Mouse (Mus musculus) limb, embryonic 12.5 days (tissue): Measurements from ENCODE around the gene Evc. TPM values are rescaled to one million over a fixed set of nuclear protein-coding genes. Genes with fewer than 3 reads are reported as not detected.

Experiments used
- ATAC-seq: fragments of 200-750 bp; cut with Nextera tagmentation; 2 replicates; pipeline ENCODE4 v1.8.0; 2017; ENCODE audit warnings: low read depth, moderate TSS enrichment; ENCODE audit not compliant: insufficient number of reproducible peaks, insufficient read depth, low FRiP score, low TSS enrichment
- H3K27ac ChIP-seq: fragments of 300-500 bp; sonication (generic); 2 replicates; pipeline ENCODE4 v1.5.1; 2016; ENCODE audit warnings: mild to moderate bottlenecking, moderate library complexity
- H3K27me3 ChIP-seq: fragments of 300-500 bp; sonication (generic); 2 replicates; pipeline ENCODE4 v1.6.1; 2016; ENCODE audit warnings: mild to moderate bottlenecking, moderate library complexity
- H3K36me3 ChIP-seq: fragments of 300-500 bp; sonication (generic); 2 replicates; pipeline ENCODE4 v1.6.1; 2016; ENCODE audit warnings: mild to moderate bottlenecking, moderate library complexity
- H3K4me1 ChIP-seq: fragments of 300-500 bp; sonication (generic); replicated peaks from 2 replicates; pipeline ENCODE4 v1.6.1; 2016
- H3K4me2 ChIP-seq: fragments of 300-500 bp; sonication (generic); 2 replicates; pipeline ENCODE4 v1.6.1; 2016; ENCODE audit warnings: mild to moderate bottlenecking, moderate library complexity
- H3K4me3 ChIP-seq: fragments of 300-500 bp; sonication (generic); replicated peaks from 2 replicates; pipeline ENCODE4 v1.5.1; 2016; ENCODE audit warnings: mild to moderate bottlenecking
- H3K9ac ChIP-seq: fragments of 300-500 bp; sonication (generic); replicated peaks from 2 replicates; pipeline ENCODE4 v1.6.1; 2016; ENCODE audit warnings: mild to moderate bottlenecking, moderate library complexity
- H3K9me3 ChIP-seq: fragments of 300-500 bp; sonication (generic); 2 replicates; pipeline ENCODE4 v1.6.1; 2016; ENCODE audit warnings: mild to moderate bottlenecking, moderate library complexity
- WGBS: fragments of 180-500 bp; shearing (Covaris S2); methylation state at CpG from one replicate; pipeline ENCODE4 v1.1.7; 2016; 5-methylcytosine and 5-hydroxymethylcytosine counted together
- polyA plus RNA-seq: library from polyadenylated mRNA; unstranded; fragments of >200 nt; fragmentation: Nextera tagmentation; extraction: Ambion mirVana; gene quantifications from 2 replicates; pipeline ENCODE4 v1.2.1, GENCODE M21; 2016

Gene Evc
- polyA plus RNA-seq, 1 experiment from 2014 or later: 37.6 TPM

DNA sequence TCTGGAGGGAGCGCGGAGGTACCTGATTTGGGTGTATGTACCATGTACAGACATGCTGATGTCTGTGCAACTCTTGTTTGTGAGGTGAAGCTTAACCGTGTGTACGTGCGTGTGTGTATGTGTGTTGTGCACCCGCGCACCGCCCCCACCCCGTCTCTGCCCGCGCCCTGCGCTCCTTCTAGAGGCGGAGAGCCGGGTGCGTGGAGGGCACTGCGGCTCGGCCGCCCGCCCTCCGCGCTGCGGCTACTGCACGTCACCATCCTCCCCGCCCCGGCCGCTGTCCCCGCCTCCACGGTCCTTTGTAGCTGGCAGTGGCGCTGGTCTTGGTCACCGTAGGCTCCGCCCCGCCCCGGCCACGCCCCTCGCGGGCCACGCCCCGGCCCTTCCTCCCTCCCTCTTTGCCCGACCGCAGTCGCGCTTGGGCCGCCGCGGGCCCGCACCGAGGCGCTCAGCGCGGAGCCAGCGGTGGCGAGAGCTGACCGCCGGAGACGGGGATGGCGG, 95.0 kb downstream of the Evc start, which contains the start of gene Crmp1:
Crmp1 (plus strand) TSS at position 290 of the 501 bp plus-strand sequence.
- Histone ChIP-seq H3K36me3 (no peaks in the 10 kb centered on the region), H3K4me1 (peaks cover 44% of the 10 kb centered on the region), H3K4me2 (peak within 1 kb of the TSS; percentile 81), H3K27ac (no peak within 1 kb of the TSS), H3K9ac (no peak within 1 kb of the TSS), H3K4me3 (peak within 1 kb of the TSS; percentile 46), H3K9me3 (no peaks in the 10 kb centered on the region), H3K27me3 (peaks cover 83% of the 10 kb centered on the region)
- peak; percentile 37; the same call in 1 of the 2 replicates for ATAC-seq
- WGBS: 1% methylated on average over 52 of the region's 56 CpGs

DNA sequence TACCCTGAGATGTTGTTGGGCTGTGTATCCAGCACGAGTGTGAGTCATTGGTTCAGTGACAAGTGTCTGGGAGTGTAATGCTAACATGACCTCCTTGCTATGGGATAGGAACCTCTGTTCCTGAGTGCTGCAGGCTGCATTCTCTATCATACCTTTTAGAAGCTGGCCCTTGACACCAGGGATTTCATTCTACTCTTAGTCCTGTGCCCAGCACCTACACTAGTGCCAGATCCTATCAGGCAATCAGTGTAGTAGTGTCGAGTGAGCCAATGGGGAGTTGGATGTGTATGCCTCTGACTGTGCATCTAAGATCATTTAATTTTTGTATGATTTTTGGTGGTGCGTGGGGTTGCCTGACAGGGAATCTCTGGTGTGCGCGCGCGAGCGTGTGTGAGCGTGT, 95.5 kb downstream of the Evc start:
- H3K9ac ChIP-seq: no peak overlapping the region
- no peaks in the 10 kb centered on the region for H3K36me3 ChIP-seq
- peaks cover 39% of the 10 kb centered on the region for H3K4me1 ChIP-seq
- peak overlapping the region; percentile 46 for H3K4me3 ChIP-seq
- ATAC-seq: no peak
- peaks cover 82% of the 10 kb centered on the region for H3K27me3 ChIP-seq
- no peak overlapping the region for H3K27ac ChIP-seq
- 18% methylated on average over 9 of the region's 9 CpGs for WGBS
- H3K9me3 ChIP-seq: no peaks in the 10 kb centered on the region
- peak overlapping the region; percentile 81 for H3K4me2 ChIP-seq

DNA sequence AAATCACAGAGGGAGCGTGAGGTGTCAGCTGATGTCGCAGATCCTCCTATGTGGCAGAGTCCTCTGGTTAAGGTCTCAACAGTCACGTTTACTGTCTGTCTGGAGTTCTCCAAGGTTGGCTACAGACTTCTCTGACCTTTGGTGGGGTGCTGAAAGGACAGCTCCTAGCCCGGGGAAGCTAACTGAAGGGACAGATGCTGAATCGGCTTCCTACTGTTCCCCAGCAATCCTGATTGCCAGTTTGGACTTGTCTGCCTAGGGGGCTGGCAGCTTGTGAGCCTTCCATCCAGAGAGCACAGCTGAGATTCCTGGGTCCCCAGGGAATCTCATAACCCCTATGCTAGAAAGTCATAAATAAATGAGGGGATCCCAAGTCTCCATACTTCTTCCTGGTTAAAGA, 96.1 kb downstream of the Evc start:
- Histone ChIP-seq H3K36me3 (no peaks in the 10 kb centered on the region), H3K4me2 (no peak overlapping the region), H3K27ac (no peak overlapping the region), H3K9ac (no peak overlapping the region), H3K4me1 (peaks cover 32% of the 10 kb centered on the region), H3K27me3 (peaks cover 78% of the 10 kb centered on the region), H3K4me3 (no peak overlapping the region), H3K9me3 (no peaks in the 10 kb centered on the region)
- 4% methylated on average over 5 of the region's 5 CpGs for WGBS
- ATAC-seq: no peak

Other genes with a start within 250 kb of the Evc start
- 18.9 and 19.2 TPM in 2 replicates for gene Crmp1, start 95.0 kb downstream of the Evc start, polyA plus RNA-seq
- gene Evc2, start 1.6 kb upstream of the Evc start, polyA plus RNA-seq: 24.2 and 26.9 TPM in 2 replicates